Mouse (Mus musculus): ENCODE results near the gene Drg2.

GRCm38 (mm10) chr11:60492726-60493125 is 38.3 kb downstream of the Drg2 start:
- TF ChIP-seq CTCF (IDR thresholded peaks at IDR 0.05; ENCODE audit: extremely low read depth, insufficient read depth, insufficient read length, insufficient replicate concordance) = no peak
- no peak for TF ChIP-seq POLR2A (IDR thresholded peaks at IDR 0.05; ENCODE audit: low read depth, low read length)
